Mouse (Mus musculus): ENCODE data around the gene Fam227a. TPM values are rescaled to one million over a fixed set of nuclear protein-coding genes. Genes with fewer than 3 reads are reported as not detected.
A peak's percentile ranks its signal among the peaks of the same experiment; 100 is the strongest.

Gene Fam227a
- total RNA-seq (2017): 12.3 and 19.3 TPM in 2 replicates

- ATAC-seq (ENCODE audit: extremely low read depth, insufficient number of reproducible peaks, low FRiP score, poor library complexity, severe bottlenecking): peak; percentile 74
Observed at GRCm38 (mm10) chr15:79658531-79659375, at the start of gene Fam227a, which contains the start of gene Cby1. Gene Fam227a, minus strand, starts transcription at chr15:79658956. Gene Cby1, plus strand, starts transcription at chr15:79659199.

DNA sequence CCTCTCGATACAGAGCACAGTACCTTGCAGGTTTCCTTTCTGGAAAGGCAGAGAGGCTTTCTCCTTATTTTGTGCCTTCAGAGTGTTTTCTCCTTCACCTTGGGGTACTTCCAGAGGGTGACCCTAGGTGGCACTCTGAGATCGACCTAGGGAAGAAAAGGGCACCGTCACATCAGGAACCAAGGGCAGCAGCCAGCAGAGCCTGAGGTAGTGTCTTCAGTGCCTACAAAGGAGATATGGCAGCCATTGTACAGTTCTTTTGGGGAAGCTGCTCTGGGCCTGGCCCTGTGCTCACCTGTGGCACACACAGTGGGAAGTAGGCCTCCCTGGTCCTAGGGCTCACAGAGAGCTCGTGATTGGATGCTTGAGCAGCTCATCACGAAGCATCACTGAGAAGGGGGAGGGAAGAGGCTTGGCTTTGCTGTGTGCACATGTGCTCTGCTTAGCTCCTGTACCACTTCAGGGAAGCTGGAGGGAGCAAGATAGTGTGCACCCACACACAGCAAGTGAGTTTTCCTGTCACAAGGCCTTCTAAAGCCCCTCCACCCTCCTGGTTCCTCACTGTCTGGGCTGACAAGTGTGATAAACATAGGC lies 49.6 kb upstream of the Fam227a start:
- ATAC-seq (ENCODE audit: extremely low read depth, insufficient number of reproducible peaks, low FRiP score, poor library complexity, severe bottlenecking): peak; percentile 51

- no peak for ATAC-seq (ENCODE audit: extremely low read depth, insufficient number of reproducible peaks, low FRiP score, poor library complexity, severe bottlenecking)
Observed at GRCm38 (mm10) chr15:79706603-79707214, 48.0 kb upstream of the Fam227a start.

GRCm38 (mm10) chr15:79697558-79698187 lies 38.9 kb upstream of the Fam227a start:
- peak; percentile 41; the same call in 1 of the 2 replicates for ATAC-seq (ENCODE audit: extremely low read depth, insufficient number of reproducible peaks, low FRiP score, poor library complexity, severe bottlenecking)

DNA sequence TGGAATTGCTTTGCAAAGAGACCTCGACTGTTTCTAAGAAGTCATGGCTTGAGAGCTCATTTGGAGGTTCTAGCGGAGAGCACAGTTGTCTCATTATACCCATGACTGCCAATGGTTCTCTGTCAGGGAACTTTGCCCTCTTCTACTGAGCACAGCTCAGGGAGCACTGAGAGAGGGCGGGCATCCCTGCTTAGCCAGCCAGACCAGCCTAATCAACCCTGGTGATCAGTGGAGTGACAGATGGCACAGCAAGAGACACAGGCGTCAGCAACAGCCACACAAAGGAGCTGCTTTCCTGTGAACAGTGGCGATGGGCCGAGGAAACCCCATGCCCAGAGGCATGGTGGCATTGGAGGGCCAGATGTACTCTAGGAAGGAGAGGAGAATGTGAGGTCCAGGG lies 38.3 kb upstream of the Fam227a start:
- ATAC-seq (ENCODE audit: extremely low read depth, insufficient number of reproducible peaks, low FRiP score, poor library complexity, severe bottlenecking): no peak

DNA sequence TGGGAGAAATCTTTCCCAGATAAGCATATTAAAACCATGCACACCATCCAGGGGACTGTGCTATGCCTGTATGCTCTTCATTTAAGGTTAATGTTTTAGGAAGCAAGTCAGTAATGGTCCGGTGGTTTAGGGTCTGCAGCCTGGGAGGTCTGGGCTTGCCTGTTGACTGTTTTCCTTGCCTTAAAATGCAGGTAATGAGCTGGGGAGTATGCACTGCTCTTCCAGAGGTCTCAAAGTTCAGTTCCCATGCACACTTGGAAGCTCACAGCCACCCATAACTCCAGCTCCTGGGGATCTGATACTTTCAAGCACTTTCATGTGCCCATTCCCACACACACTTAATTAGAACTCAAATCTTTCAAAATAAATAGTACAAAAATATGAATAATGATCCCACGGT lies 37.8 kb upstream of the Fam227a start:
- ATAC-seq (ENCODE audit: extremely low read depth, insufficient number of reproducible peaks, low FRiP score, poor library complexity, severe bottlenecking): no peak

GRCm38 (mm10) chr15:79695516-79695915 lies 36.8 kb upstream of the Fam227a start:
- ATAC-seq (ENCODE audit: extremely low read depth, insufficient number of reproducible peaks, low FRiP score, poor library complexity, severe bottlenecking): no peak

GRCm38 (mm10) chr15:79694512-79694911 lies 35.8 kb upstream of the Fam227a start:
- ATAC-seq (ENCODE audit: extremely low read depth, insufficient number of reproducible peaks, low FRiP score, poor library complexity, severe bottlenecking): no peak

- ATAC-seq (ENCODE audit: extremely low read depth, insufficient number of reproducible peaks, low FRiP score, poor library complexity, severe bottlenecking): no peak
Observed at GRCm38 (mm10) chr15:79693740-79694139, 35.0 kb upstream of the Fam227a start.

DNA sequence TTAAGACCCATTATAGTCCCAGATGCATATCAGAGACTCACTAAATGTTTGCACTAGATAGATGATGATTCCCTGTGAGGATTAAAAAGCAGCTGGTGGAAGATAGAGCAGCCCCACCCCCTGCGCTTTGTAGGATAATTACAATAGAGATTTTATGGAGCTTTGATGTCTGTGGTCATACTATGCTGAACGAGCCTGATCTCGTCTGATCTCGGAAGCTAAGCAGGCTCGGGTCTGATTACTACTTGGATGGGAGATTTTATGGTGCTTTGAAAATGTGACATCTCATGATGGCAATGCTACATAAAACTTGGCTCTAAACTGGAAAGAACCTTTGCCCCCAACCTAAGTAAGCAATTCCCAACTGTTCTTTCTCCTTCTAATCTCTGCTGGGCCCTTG lies 33.6 kb upstream of the Fam227a start:
- no peak for ATAC-seq (ENCODE audit: extremely low read depth, insufficient number of reproducible peaks, low FRiP score, poor library complexity, severe bottlenecking)

GRCm38 (mm10) chr15:79691023-79691508 lies 32.3 kb upstream of the Fam227a start:
- no peak for ATAC-seq (ENCODE audit: extremely low read depth, insufficient number of reproducible peaks, low FRiP score, poor library complexity, severe bottlenecking)

- peak; percentile 79 for ATAC-seq (ENCODE audit: extremely low read depth, insufficient number of reproducible peaks, low FRiP score, poor library complexity, severe bottlenecking)
Observed at GRCm38 (mm10) chr15:79690426-79691022, 31.8 kb upstream of the Fam227a start, which contains the start of gene Gtpbp1. Gene Gtpbp1, plus strand, starts transcription at chr15:79690845.

- no peak for ATAC-seq (ENCODE audit: extremely low read depth, insufficient number of reproducible peaks, low FRiP score, poor library complexity, severe bottlenecking)
Observed at GRCm38 (mm10) chr15:79689662-79690425, 31.1 kb upstream of the Fam227a start.

DNA sequence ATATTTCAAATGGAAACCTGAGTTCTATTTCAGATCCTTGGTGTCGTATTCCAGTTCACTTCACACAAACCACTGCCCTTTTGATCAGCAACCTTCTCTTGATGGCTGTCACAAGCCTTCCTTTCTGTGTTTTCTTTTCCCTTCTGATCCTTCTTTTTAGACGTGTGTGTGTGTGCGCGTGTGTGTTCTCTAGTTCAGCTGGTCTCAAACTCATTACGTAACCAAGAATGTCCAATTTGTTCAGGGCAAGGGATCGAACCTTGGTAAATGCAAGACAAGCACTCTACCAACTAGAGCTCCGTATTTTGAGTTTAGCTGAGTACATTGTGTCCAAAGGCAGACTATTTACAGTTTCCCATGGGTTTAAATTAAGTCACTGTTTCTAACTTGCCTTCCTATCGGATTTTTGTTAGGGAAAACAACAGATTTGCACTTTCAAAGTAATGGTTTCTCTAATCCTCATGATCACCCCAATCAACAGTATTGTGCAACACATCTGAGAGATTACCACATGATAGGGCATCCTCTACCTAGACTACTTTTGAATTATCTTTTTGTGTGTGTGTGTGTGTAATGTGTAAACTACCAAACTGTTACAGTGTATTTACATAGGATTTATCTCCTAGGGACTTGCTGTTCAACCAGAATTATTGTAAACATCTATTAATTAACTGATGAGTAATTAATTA lies 29.7 kb upstream of the Fam227a start:
- no peak for ATAC-seq (ENCODE audit: extremely low read depth, insufficient number of reproducible peaks, low FRiP score, poor library complexity, severe bottlenecking)

- ATAC-seq (ENCODE audit: extremely low read depth, insufficient number of reproducible peaks, low FRiP score, poor library complexity, severe bottlenecking): peak; percentile 65
Observed at GRCm38 (mm10) chr15:79687646-79688267, 29.0 kb upstream of the Fam227a start, which contains the start of gene Josd1. Gene Josd1, minus strand, starts transcription at chr15:79687919.

DNA sequence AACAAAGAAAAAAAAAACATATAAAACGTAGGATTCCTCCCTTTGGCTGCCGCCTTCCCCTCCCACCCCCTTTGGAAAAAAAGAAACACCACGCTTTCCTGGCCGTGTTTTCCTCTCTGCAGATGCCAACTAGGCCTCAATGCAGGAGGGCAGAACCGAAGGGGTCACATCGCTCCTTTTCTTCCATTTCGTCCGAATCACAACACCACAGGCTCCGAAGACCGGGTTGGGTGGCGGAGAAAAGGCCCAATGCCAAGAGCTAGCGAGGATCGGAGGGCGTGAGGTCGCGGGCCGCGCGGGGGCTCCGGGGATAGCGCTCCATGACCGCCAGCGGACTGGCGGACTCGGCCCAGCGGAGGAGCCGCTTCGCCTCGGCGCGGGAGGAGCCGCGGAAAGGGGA lies 28.4 kb upstream of the Fam227a start:
- no peak for ATAC-seq (ENCODE audit: extremely low read depth, insufficient number of reproducible peaks, low FRiP score, poor library complexity, severe bottlenecking)

Data from neutrophil, adult 5-6 weeks (primary cell).